Mouse (Mus musculus) lung, embryonic 14.5 days (tissue): ENCODE measurements around the gene Gm49395. TPM values are rescaled to one million over a fixed set of nuclear protein-coding genes. Genes with fewer than 3 reads are reported as not detected.

Experiments used
- ATAC-seq: fragments of 200-750 bp; cut with Nextera tagmentation; 2 replicates; pipeline ENCODE4 v1.8.0; 2017; ENCODE audit warnings: mild to moderate bottlenecking, moderate TSS enrichment, moderate library complexity; ENCODE audit not compliant: insufficient read depth
- DNase-seq: peaks from one replicate; pipeline ENCODE4 v3.0.0-alpha.2; 2015
- H3K27ac ChIP-seq: fragments of 300-500 bp; sonication (generic); 2 replicates; pipeline ENCODE4 v1.5.1; 2014; ENCODE audit warnings: low read depth, mild to moderate bottlenecking, moderate library complexity
- H3K27me3 ChIP-seq: fragments of 300-500 bp; sonication (generic); 2 replicates; pipeline ENCODE4 v1.6.1; 2014; ENCODE audit warnings: low read length, control low read depth; ENCODE audit not compliant: insufficient read depth
- H3K36me3 ChIP-seq: fragments of 300-500 bp; sonication (generic); 2 replicates; pipeline ENCODE4 v1.6.1; 2014; ENCODE audit warnings: control low read depth; ENCODE audit not compliant: insufficient read depth
- H3K4me1 ChIP-seq: fragments of 300-500 bp; sonication (generic); 2 replicates; pipeline ENCODE4 v1.6.1; 2014; ENCODE audit warnings: antibody characterized with exemption, control low read depth; ENCODE audit not compliant: insufficient read depth
- H3K4me2 ChIP-seq: fragments of 300-500 bp; sonication (generic); 2 replicates; pipeline ENCODE4 v1.6.1; 2014; ENCODE audit warnings: mild to moderate bottlenecking
- H3K4me3 ChIP-seq: fragments of 300-500 bp; sonication (generic); 2 replicates; pipeline ENCODE4 v1.5.1; 2014; ENCODE audit warnings: low read depth, low read length
- H3K9ac ChIP-seq: fragments of 300-500 bp; sonication (generic); 2 replicates; pipeline ENCODE4 v1.6.1; 2014
- H3K9me3 ChIP-seq: fragments of 300-500 bp; sonication (generic); 2 replicates; pipeline ENCODE4 v1.6.1; 2016; ENCODE audit warnings: low read depth, low read length, control low read depth
- CTCF ChIP-seq: IDR thresholded peaks from 2 replicates; pipeline ENCODE4 v1.5.1; 2016; ENCODE audit warnings: antibody characterized with exemption, low read depth
- WGBS: fragments of 180-500 bp; shearing (Covaris S2); extraction: QIAGEN DNeasy Blood & Tissue Kit; methylation state at CpG from one replicate; pipeline ENCODE4 v1.1.7; 2014; 5-methylcytosine and 5-hydroxymethylcytosine counted together
- polyA plus RNA-seq: library from polyadenylated mRNA; unstranded; fragments of >200 nt; fragmentation: Nextera tagmentation; extraction: Ambion mirVana; gene quantifications from 2 replicates; pipeline ENCODE4 v1.2.1, GENCODE M21; 2014

Gm49395 gene
- polyA plus RNA-seq, 1 experiment from 2014 or later = 8.3 TPM

- Histone ChIP-seq H3K4me3 (no peak overlapping the region), H3K9ac (no peak overlapping the region), H3K36me3 (no peaks in the 10 kb centered on the region), H3K27me3 (no peaks in the 10 kb centered on the region), H3K4me2 (no peak overlapping the region), H3K27ac (no peak overlapping the region), H3K9me3 (no peaks in the 10 kb centered on the region), H3K4me1 (no peaks in the 10 kb centered on the region)
- TF ChIP-seq CTCF = no peak
- DNase-seq = peak; percentile 72
- peak; percentile 86; the same call in 1 of the 2 replicates for ATAC-seq
- 45% methylated on average over 3 of the region's 3 CpGs for WGBS
Observed at GRCm38 (mm10) chr13:115118195-115118594, 16.5 kb upstream of the Gm49395 start.

GRCm38 (mm10) chr13:115116930-115117621 lies 15.4 kb upstream of the Gm49395 start:
- H3K4me2 ChIP-seq = no peak overlapping the region
- H3K4me1 ChIP-seq = no peaks in the 10 kb centered on the region
- H3K27ac ChIP-seq = no peak overlapping the region
- DNase-seq = no peak
- WGBS = 77% methylated on average over 3 of the region's 3 CpGs
- no peak overlapping the region for H3K4me3 ChIP-seq
- no peaks in the 10 kb centered on the region for H3K36me3 ChIP-seq
- TF ChIP-seq CTCF = no peak
- H3K27me3 ChIP-seq = no peaks in the 10 kb centered on the region
- no peak for ATAC-seq
- no peak overlapping the region for H3K9ac ChIP-seq
- H3K9me3 ChIP-seq = no peaks in the 10 kb centered on the region

- Histone ChIP-seq H3K4me3 (no peak overlapping the region), H3K27ac (no peak overlapping the region), H3K36me3 (no peaks in the 10 kb centered on the region), H3K4me1 (no peaks in the 10 kb centered on the region), H3K4me2 (no peak overlapping the region), H3K9me3 (no peaks in the 10 kb centered on the region), H3K9ac (no peak overlapping the region), H3K27me3 (no peaks in the 10 kb centered on the region)
- DNase-seq = no peak
- no peak for TF ChIP-seq CTCF
- 69% methylated on average over 4 of the region's 4 CpGs for WGBS
- no peak for ATAC-seq
Observed at GRCm38 (mm10) chr13:115109628-115110027, 7.9 kb upstream of the Gm49395 start.

GRCm38 (mm10) chr13:115107436-115107835 lies 5.7 kb upstream of the Gm49395 start:
- Histone ChIP-seq H3K4me3 (no peak overlapping the region), H3K36me3 (no peaks in the 10 kb centered on the region), H3K4me2 (no peak overlapping the region), H3K9me3 (no peaks in the 10 kb centered on the region; the same call in 1 of the 2 replicates), H3K4me1 (no peaks in the 10 kb centered on the region), H3K9ac (no peak overlapping the region), H3K27me3 (no peaks in the 10 kb centered on the region), H3K27ac (no peak overlapping the region)
- TF ChIP-seq CTCF = no peak
- 89% methylated on average over 8 of the region's 8 CpGs for WGBS
- ATAC-seq (no peak), DNase-seq (no peak)

GRCm38 (mm10) chr13:115106183-115106582 lies 4.5 kb upstream of the Gm49395 start:
- Histone ChIP-seq H3K9me3 (no peaks in the 10 kb centered on the region; the same call in 1 of the 2 replicates), H3K4me1 (no peaks in the 10 kb centered on the region), H3K4me3 (no peak overlapping the region), H3K36me3 (no peaks in the 10 kb centered on the region), H3K4me2 (no peak overlapping the region), H3K9ac (no peak overlapping the region), H3K27me3 (peaks cover 3% of the 10 kb centered on the region; the same call in 1 of the 2 replicates), H3K27ac (no peak overlapping the region)
- no peak for TF ChIP-seq CTCF
- DNase-seq = no peak
- WGBS = 72% methylated on average over 10 of the region's 10 CpGs
- ATAC-seq = no peak

GRCm38 (mm10) chr13:115102754-115103153 lies 1.0 kb upstream of the Gm49395 start:
- ATAC-seq (no peak), DNase-seq (no peak)
- H3K9me3 ChIP-seq = no peaks in the 10 kb centered on the region; the same call in 1 of the 2 replicates
- H3K4me3 ChIP-seq = no peak overlapping the region
- WGBS = 90% methylated on average over 2 of the region's 2 CpGs
- 0 out of 2 replicates have a peak, but pooled peaks cover 3% of the 10 kb centered on the region for H3K4me1 ChIP-seq
- peaks cover 4% of the 10 kb centered on the region; the same call in 1 of the 2 replicates for H3K27me3 ChIP-seq
- no peak for TF ChIP-seq CTCF
- no peak overlapping the region for H3K9ac ChIP-seq
- H3K36me3 ChIP-seq = no peaks in the 10 kb centered on the region
- no peak overlapping the region for H3K27ac ChIP-seq
- peak overlapping the region; percentile 29; the same call in 1 of the 2 replicates for H3K4me2 ChIP-seq

- peaks cover 4% of the 10 kb centered on the region; the same call in 1 of the 2 replicates for H3K27me3 ChIP-seq
- ATAC-seq (no peak), DNase-seq (peak; percentile 23)
- H3K4me2 ChIP-seq = peak overlapping the region; percentile 79
- H3K4me1 ChIP-seq = peaks cover 3% of the 10 kb centered on the region; the same call in 1 of the 2 replicates
- TF ChIP-seq CTCF = no peak
- WGBS = 31% methylated on average over 11 of the region's 11 CpGs
- no peaks in the 10 kb centered on the region; the same call in 1 of the 2 replicates for H3K9me3 ChIP-seq
- H3K4me3 ChIP-seq = peak overlapping the region; percentile 66
- H3K36me3 ChIP-seq = no peaks in the 10 kb centered on the region
- peak overlapping the region; percentile 87 for H3K27ac ChIP-seq
- H3K9ac ChIP-seq = peak overlapping the region; percentile 73
Observed at GRCm38 (mm10) chr13:115100381-115101177, 1.1 kb downstream of the Gm49395 start.
